Mouse (Mus musculus): ENCODE measurements at regions not wholly inside any gene's neighbourhood (a gene's known extent, or its start where the extent isn't known, plus 50 kb on each side); places are given as distances from the start of the nearest gene placed in this dataset.

DNA sequence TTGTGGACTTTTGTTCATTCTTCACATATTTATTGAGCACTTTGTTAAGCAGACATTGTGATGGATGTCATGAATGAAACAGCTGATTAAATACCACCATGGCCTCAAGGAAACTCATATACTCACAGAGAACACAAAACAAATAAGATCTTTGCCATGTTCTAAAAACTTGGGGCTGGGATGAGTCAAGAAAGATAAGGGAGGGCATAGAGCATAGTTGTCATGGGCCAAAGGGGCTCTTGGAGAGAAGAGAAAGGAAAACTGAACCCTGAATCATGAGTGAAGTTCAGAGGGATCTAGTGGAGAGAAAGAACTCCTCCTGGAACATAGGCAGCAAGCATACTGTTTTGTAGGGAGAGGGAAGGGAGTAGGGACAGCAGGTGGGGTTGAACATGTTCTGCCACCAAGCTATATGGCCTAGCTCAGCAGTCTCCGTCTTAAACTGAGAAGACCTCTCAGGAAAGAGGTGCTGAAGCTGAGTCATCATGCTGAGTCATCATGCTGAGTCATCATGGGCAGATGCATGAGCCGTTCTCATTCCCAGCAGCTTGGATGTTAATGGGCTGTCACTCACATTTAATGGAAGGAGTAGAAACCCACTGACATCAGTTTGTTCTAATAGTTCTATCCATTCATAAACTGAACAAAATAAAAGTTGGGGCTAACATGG, 69.6 kb downstream of the Cetn3 start:
- no peaks in the 10 kb centered on the region for H3K36me3 ChIP-seq
- 0 out of 2 replicates have a peak, but pooled peaks have one; percentile 31 for ATAC-seq
- H3K27ac ChIP-seq: no peak overlapping the region
- H3K4me1 ChIP-seq (replicated peaks): no peaks in the 10 kb centered on the region
- no peak overlapping the region for H3K4me2 ChIP-seq (replicated peaks)
- H3K9me3 ChIP-seq: no peaks in the 10 kb centered on the region
- no peak overlapping the region for H3K9ac ChIP-seq
- H3K27me3 ChIP-seq (replicated peaks): no peaks in the 10 kb centered on the region
- H3K4me3 ChIP-seq (replicated peaks): no peak overlapping the region
- 55% methylated on average over 2 of the region's 2 CpGs for WGBS

DNA sequence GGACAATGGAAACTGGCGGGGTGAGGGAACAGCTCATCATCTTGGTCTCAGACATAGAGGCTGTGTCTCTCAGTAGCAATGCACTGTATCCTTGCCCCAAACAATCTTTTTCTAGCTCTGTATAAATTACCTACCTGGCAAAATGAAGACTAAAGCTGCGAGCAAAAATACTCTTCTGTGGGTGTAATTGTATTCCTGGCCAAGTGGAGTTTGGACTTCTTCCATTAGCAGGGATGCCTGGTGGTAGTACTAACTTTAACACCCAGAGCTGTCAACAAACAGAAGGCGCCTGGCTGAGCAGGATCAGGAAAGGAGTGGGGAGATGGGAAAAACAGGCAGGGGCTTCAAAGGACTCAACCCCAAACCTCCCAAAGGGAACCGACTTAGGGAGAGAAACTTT, 73.2 kb downstream of the Cetn3 start:
- no peak for ATAC-seq
- H3K27ac ChIP-seq: no peak overlapping the region
- no peak overlapping the region for H3K9ac ChIP-seq
- H3K4me2 ChIP-seq (replicated peaks): no peak overlapping the region
- H3K9me3 ChIP-seq: no peaks in the 10 kb centered on the region
- 60% methylated on average over 4 of the region's 4 CpGs for WGBS
- H3K27me3 ChIP-seq (replicated peaks): no peaks in the 10 kb centered on the region
- no peaks in the 10 kb centered on the region for H3K4me1 ChIP-seq (replicated peaks)
- no peaks in the 10 kb centered on the region for H3K36me3 ChIP-seq
- H3K4me3 ChIP-seq (replicated peaks): no peak overlapping the region

DNA sequence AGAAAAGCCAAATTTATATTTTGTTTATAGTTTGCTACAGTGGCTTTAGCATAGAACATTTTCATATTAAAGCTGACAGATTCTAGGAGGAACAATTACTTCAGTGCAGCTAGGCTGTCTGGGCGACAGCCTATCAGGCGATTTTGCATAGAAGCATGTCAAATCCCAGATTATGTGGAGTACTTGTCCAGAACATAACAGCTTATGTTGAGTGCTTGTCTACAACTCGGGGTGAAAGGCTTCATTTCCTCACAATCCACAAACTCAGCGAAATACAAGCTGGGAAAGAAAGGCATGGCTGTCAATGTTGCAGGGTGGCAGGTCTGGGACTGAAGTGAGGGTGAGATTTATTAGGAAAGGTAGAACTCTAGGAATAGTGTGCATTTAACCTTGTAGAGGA, 77.8 kb downstream of the Cetn3 start:
- Histone ChIP-seq H3K4me3 (replicated peaks) (no peak overlapping the region), H3K27ac (no peak overlapping the region), H3K4me1 (replicated peaks) (no peaks in the 10 kb centered on the region), H3K36me3 (no peaks in the 10 kb centered on the region), H3K27me3 (replicated peaks) (no peaks in the 10 kb centered on the region), H3K9ac (no peak overlapping the region), H3K4me2 (replicated peaks) (no peak overlapping the region), H3K9me3 (no peaks in the 10 kb centered on the region)
- WGBS: 82% methylated on average over 4 of the region's 4 CpGs
- no peak for ATAC-seq

DNA sequence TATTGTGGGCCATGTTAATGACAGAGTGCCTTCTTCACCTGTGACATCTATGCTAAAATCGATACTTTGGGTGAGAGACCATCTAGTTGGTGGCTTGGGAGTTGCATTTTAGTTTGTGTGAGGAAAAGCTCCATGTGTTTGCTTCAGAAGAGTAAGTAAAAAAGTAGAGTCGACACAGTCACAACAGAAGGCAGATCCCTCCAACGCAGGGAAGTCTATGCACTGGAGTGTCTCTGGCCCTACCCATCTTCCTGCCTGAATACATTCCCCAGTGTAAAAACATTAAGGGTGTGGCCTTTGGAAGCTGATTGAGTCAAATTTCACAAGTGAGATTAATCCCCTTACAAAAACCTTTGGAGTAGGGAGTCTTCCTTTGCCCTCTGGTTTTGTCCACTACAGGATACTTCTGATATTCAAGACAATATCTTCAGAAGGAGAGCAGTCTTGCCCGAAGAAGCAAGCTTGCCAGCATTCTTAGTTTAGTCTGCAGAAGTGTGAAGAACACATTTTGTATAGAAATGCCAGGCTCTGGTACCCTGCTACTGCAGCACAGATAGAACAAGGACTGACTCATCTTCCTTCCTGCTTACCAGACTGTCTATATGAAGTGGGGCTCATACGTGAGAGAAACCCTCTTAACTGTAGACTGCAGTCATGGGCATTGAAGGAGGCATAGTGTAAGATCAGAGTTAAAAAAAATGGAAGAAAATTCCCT, 79.2 kb downstream of the Cetn3 start:
- no peaks in the 10 kb centered on the region for H3K4me1 ChIP-seq (replicated peaks)
- no peak overlapping the region for H3K4me2 ChIP-seq (replicated peaks)
- H3K27ac ChIP-seq: no peak overlapping the region
- 79% methylated on average over 5 of the region's 5 CpGs for whole genome bisulfite sequencing
- ATAC-seq: no peak
- no peaks in the 10 kb centered on the region for H3K36me3 ChIP-seq
- no peak overlapping the region for H3K4me3 ChIP-seq (replicated peaks)
- H3K9ac ChIP-seq: no peak overlapping the region
- H3K9me3 ChIP-seq: no peaks in the 10 kb centered on the region
- H3K27me3 ChIP-seq (replicated peaks): no peaks in the 10 kb centered on the region

DNA sequence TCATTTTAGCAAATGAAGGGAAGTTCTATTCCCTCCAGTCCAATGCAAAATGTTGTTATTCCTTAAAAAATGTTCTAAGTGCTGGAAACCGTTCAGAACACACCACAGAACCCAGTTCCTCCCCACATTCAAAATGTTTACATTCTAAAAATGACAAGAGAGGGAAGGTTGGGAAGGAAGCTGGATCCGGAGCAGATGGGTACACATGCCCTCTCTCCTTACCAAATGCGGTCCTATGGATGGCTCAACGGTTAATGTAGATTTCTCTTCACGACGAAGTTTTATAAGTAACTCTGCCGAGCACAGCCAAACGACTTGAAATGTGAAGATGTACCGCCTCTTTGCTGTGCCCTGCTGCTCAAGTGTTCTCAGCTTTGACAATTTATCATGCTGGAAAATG, 88.3 kb downstream of the Cetn3 start:
- no peaks in the 10 kb centered on the region for H3K4me1 ChIP-seq (replicated peaks)
- WGBS: 72% methylated on average over 9 of the region's 9 CpGs
- ATAC-seq: no peak
- no peak overlapping the region for H3K4me3 ChIP-seq (replicated peaks)
- no peaks in the 10 kb centered on the region for H3K9me3 ChIP-seq
- no peak overlapping the region for H3K9ac ChIP-seq
- H3K27me3 ChIP-seq (replicated peaks): no peaks in the 10 kb centered on the region
- H3K36me3 ChIP-seq: no peaks in the 10 kb centered on the region
- no peak overlapping the region for H3K4me2 ChIP-seq (replicated peaks)
- H3K27ac ChIP-seq: no peak overlapping the region

DNA sequence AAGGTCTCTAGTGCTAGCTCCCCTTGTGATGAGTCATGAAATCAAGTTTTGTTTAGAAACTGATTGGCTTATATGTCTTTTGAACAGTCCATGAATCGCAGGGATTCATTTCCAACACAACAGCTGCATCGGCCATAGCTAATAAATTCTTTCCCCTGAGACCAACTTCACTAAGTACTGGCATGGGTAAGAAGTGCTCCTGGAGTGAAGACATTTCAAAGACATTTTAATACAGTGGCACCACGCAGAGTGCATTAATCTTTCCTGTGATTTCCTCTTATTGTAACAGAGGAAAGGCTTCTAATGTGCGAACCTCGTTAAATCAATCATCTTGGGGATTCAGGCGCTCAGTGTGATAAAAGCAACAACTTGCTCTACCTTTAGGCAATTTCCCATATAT, 103.0 kb downstream of the Cetn3 start:
- H3K27ac ChIP-seq: no peak overlapping the region
- no peak overlapping the region for H3K4me2 ChIP-seq (replicated peaks)
- no peak overlapping the region for H3K9ac ChIP-seq
- no peaks in the 10 kb centered on the region for H3K36me3 ChIP-seq
- no peak overlapping the region for H3K4me3 ChIP-seq (replicated peaks)
- H3K4me1 ChIP-seq (replicated peaks): no peaks in the 10 kb centered on the region
- 73% methylated on average over 6 of the region's 6 CpGs for WGBS
- H3K27me3 ChIP-seq (replicated peaks): no peaks in the 10 kb centered on the region
- ATAC-seq: no peak
- H3K9me3 ChIP-seq: no peaks in the 10 kb centered on the region

DNA sequence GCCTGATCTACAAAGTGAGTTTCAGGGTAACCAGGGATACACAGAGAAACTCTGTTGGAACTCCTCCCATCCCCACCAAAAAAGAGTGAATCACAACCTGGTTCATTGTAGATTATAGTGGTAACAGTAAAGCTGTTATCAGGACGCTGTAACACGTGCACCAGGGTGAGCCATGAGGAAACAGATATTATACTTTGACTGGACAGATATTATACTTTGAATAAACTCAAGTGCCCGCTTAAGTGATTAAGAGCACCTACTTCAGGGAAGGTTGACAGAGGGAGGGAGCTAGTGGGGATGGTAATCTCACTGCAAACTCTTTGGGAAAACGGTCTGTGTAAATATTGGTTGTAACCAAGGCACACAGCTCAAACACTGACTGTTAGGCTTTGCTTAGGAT, 147.4 kb downstream of the Cetn3 start:
- H3K4me1 ChIP-seq (replicated peaks): no peaks in the 10 kb centered on the region
- no peaks in the 10 kb centered on the region for H3K27me3 ChIP-seq (replicated peaks)
- no peak overlapping the region for H3K27ac ChIP-seq
- H3K9ac ChIP-seq: no peak overlapping the region
- H3K36me3 ChIP-seq: no peaks in the 10 kb centered on the region
- ATAC-seq: peak; percentile 10; the same call in 1 of the 2 replicates
- no peaks in the 10 kb centered on the region for H3K9me3 ChIP-seq
- no peak overlapping the region for H3K4me2 ChIP-seq (replicated peaks)
- 49% methylated on average over 4 of the region's 4 CpGs for WGBS
- H3K4me3 ChIP-seq (replicated peaks): no peak overlapping the region

DNA sequence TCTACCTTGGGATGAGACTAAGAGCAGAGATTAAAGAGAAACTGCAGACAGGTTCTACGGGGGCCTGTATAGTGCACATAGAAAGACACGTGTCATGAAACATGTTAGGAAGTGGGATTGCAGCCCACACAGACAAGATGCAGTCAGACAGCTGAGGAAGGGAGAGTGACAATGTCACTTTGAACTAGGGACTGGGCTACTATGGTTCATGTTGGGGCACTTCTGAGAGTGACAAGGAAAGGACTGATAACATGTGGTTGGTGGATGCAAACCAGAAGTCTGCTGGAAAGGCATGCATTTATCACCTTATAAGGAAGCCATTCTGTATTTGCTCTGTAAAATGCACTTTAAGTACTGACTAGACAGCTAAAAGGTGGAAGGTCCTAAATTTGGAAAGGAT, 148.3 kb downstream of the Cetn3 start:
- Histone ChIP-seq H3K4me3 (replicated peaks) (no peak overlapping the region), H3K4me2 (replicated peaks) (no peak overlapping the region), H3K4me1 (replicated peaks) (no peaks in the 10 kb centered on the region), H3K9ac (no peak overlapping the region), H3K9me3 (no peaks in the 10 kb centered on the region), H3K27me3 (replicated peaks) (no peaks in the 10 kb centered on the region), H3K27ac (no peak overlapping the region), H3K36me3 (no peaks in the 10 kb centered on the region)
- no peak for ATAC-seq
- 88% methylated on average over 2 of the region's 2 CpGs for WGBS

DNA sequence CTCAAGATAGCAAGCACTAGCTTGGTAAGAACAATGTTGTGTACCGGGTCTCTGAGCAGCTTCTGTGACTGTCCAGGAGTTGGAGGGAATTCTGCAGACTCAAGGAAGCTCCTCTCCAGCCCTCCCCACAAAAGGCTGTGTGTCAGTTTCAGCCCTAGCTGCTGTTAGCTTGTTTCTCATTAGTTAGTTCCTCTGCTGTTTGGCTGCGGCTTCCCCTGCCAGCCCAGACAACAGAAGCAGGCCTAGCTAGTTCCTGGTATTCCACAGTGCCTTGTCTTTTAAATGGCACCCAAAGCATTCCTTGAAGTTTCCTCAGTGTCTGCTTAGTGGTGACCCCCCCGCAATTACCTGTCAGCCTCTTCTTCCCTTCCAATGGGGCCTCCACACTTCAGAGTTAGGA, 154.2 kb downstream of the Cetn3 start:
- Histone ChIP-seq H3K27ac (no peak overlapping the region), H3K9ac (no peak overlapping the region), H3K36me3 (no peaks in the 10 kb centered on the region), H3K9me3 (no peaks in the 10 kb centered on the region), H3K4me1 (replicated peaks) (no peaks in the 10 kb centered on the region), H3K27me3 (replicated peaks) (no peaks in the 10 kb centered on the region), H3K4me2 (replicated peaks) (no peak overlapping the region), H3K4me3 (replicated peaks) (no peak overlapping the region)
- WGBS: 69% methylated on average over 3 of the region's 3 CpGs
- no peak for ATAC-seq

DNA sequence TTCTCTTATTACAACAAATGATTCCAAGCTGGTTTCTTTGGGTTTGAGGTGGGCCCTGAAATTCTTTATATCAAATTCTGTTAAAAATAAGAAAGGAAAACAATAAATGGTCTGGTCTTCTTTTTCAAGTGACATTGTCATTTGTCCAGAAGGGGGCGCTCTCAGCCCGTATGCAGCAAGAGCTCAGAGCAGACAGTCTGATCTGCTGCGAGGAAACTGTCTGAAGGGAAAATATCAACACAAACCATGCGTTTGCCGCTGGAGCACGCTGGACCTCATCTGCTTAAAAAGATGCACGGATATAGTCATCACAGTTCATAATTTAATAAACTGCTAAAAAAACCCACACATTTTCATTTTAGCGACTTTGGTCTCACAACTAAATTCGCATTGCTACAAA, 161.2 kb downstream of the Cetn3 start:
- no peak overlapping the region for H3K4me3 ChIP-seq (replicated peaks)
- WGBS: 11% methylated on average over 9 of the region's 9 CpGs
- H3K36me3 ChIP-seq: no peaks in the 10 kb centered on the region
- H3K27ac ChIP-seq: no peak overlapping the region
- peak; percentile 71 for ATAC-seq
- H3K9ac ChIP-seq: no peak overlapping the region
- no peaks in the 10 kb centered on the region for H3K27me3 ChIP-seq (replicated peaks)
- peak overlapping the region; percentile 45 for H3K4me2 ChIP-seq (replicated peaks)
- H3K4me1 ChIP-seq (replicated peaks): no peaks in the 10 kb centered on the region
- H3K9me3 ChIP-seq: no peaks in the 10 kb centered on the region

DNA sequence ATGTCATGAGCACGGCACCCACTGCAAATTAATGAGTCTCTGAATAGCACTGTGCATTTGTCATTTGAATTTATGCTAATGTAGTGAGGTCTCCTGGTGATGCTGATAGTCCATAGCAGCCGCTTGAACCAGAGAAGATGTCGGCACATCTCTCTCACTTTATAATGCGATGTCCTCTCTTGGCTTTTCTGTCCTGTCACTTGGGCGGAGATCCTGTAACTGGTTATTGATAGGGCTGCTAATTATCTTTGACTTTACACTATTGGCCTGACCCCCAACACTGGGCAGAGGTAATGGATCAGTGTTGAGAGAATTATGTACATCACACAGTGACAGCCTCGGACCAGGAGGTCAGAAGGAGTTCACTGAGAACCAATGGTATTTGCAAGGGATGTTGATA, 161.6 kb downstream of the Cetn3 start:
- Histone ChIP-seq H3K27me3 (replicated peaks) (no peaks in the 10 kb centered on the region), H3K4me1 (replicated peaks) (no peaks in the 10 kb centered on the region), H3K36me3 (no peaks in the 10 kb centered on the region), H3K9ac (no peak overlapping the region), H3K4me3 (replicated peaks) (no peak overlapping the region), H3K9me3 (no peaks in the 10 kb centered on the region), H3K4me2 (replicated peaks) (peak overlapping the region; percentile 45), H3K27ac (no peak overlapping the region)
- WGBS: 37% methylated on average over 6 of the region's 6 CpGs
- 0 out of 2 replicates have a peak, but pooled peaks have one; percentile 34 for ATAC-seq

DNA sequence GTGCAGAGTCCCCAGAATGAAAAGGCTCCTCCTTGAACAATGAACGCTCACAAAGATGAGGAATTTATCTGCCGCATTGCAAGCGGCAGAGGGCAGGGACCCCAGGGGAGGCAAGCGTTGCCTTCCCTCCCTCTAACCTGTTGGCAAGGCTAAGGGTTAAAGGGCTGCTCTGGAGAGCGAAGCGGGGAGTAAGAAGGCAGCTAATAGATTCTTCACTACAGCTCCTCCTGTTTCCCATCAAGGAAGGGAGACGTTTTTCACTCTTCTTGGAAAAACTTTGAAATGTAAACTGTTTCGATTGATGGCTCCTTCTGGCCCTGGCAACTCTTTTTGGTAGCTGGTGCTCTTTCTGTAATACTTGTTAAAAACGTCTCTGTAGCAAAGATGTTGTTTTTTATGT, 162.9 kb downstream of the Cetn3 start:
- Histone ChIP-seq H3K4me3 (replicated peaks) (no peak overlapping the region), H3K36me3 (no peaks in the 10 kb centered on the region), H3K9me3 (no peaks in the 10 kb centered on the region), H3K4me1 (replicated peaks) (no peaks in the 10 kb centered on the region), H3K4me2 (replicated peaks) (peak overlapping the region; percentile 51), H3K9ac (no peak overlapping the region), H3K27me3 (replicated peaks) (no peaks in the 10 kb centered on the region), H3K27ac (no peak overlapping the region)
- ATAC-seq: no peak
- WGBS: 12% methylated on average over 9 of the region's 9 CpGs

DNA sequence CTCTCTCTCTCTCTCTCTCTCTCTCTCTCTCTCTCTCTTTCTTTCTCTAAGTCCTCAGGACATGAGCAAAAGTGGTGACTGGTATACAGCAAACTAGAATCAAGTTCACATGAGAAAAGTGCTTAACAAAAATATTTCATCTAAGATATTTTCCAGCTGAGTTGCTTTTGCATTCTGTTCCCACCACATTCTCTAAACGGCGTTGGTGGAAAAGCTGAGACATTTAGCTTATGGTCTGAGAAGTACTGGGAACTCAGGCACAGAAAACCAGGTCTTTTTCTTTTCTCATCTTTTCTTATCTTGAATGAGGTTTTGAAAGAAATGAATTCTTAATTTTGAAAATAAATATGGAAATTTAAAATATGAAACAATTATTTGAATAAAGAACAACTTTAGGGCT, 182.6 kb downstream of the Cetn3 start:
- Histone ChIP-seq H3K36me3 (no peaks in the 10 kb centered on the region), H3K4me3 (replicated peaks) (no peak overlapping the region), H3K9me3 (no peaks in the 10 kb centered on the region), H3K27ac (no peak overlapping the region), H3K4me1 (replicated peaks) (no peaks in the 10 kb centered on the region), H3K9ac (no peak overlapping the region), H3K4me2 (replicated peaks) (no peak overlapping the region), H3K27me3 (replicated peaks) (no peaks in the 10 kb centered on the region)
- no peak for ATAC-seq
- 68% methylated on average over 2 of the region's 2 CpGs for WGBS
